21 mouse cellular contexts compared by ENCODE assay signal in the genomic region with DNA sequence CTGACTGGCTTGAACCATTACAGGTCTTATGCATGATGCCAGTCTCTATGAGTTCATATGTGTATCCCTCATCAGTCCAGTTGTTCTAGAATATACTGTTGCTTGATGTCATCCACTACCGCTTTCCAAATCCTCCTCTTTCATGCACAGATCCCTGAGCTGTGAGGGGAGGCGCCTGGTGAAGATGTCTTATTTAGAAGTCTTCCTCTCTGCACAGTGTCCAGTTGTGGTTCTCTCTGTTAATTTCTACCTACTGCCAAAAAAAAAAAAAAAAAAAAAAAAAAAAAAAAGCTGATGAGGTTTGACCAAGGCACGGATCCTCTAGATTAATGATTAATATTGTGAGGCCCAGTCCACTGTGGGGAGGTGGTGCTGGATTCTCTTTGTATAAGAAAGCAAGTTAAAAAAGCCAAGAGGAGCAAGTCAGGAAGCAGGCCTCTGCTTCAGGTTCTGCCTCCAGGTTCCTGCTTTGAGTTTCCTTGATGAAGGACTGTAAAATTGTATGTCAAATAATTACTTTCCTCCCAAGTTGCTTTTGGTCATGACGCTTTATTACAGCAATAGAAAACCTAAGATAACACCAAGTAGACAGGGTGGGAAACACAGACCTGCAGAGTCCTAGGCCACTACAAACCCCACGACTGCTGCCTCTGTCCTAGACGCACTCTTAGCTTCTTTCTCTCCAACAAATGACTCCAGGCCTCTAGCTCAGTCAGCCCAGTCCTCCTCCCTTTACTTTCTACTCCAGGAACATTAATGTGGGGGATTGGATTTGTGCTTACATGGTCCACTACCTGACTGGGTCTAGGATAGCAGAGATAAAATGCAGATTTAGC. TPM values are rescaled to one million over a fixed set of nuclear protein-coding genes. Genes with fewer than 3 reads are reported as not detected.
DNase-seq lines count a peak whose midpoint lies in the region; ATAC-seq and TF ChIP-seq lines count a peak whose summit lies in the region.
"Had no signal": no experiment of that assay in that cellular context is flagged by ENCODE, and none has a peak within 500 bp of the region (broad histone marks: within the 10 kb centered on the region; RNA-seq: fewer than 3 reads in every experiment).

No protein-coding gene starts in this region.

- no peak for TF ChIP-seq CTCF in MEL (IDR thresholded peaks at IDR 0.05 in 2 of 3, conservative IDR thresholded peaks at IDR 0.05 in 1 of 3; ENCODE audit: control insufficient read depth in 1 of 3, insufficient read depth in 1 of 3, low read depth in 2 of 3, low read length in 3 of 3, poor library complexity in 1 of 3, severe bottlenecking in 1 of 3)
- no peak for TF ChIP-seq CTCF in liver, embryonic 14.5 days (IDR thresholded peaks at IDR 0.05; ENCODE audit: low read depth)

- intact Hi-C loops in left cerebral cortex, postnatal 4 days (cut with DNase I): no loop called here

- no peak overlapping the region for H3K9ac ChIP-seq in MEL (ENCODE audit: control insufficient read depth, low read depth, low read length, poor library complexity, severe bottlenecking)
- no peak overlapping the region for H3K9ac ChIP-seq in intestine, embryonic 16.5 days (ENCODE audit: low read depth, low read length)
- no peak overlapping the region for H3K9ac ChIP-seq in kidney, embryonic 15.5 days
- no peak overlapping the region for H3K9ac ChIP-seq in liver, embryonic 14.5 days (replicated peaks)
- H3K9ac ChIP-seq: embryonic facial prominence, embryonic 15.5 days; hindbrain, embryonic 13.5 days; midbrain, embryonic 12.5 days; neural tube, embryonic 15.5 days had no signal

- DNase-seq in MEL (ENCODE audit: low read depth, low spot score): no peak
- no peak for DNase-seq in liver, embryonic 14.5 days (ENCODE audit: low read depth in 3 of 3, low spot score in 3 of 3)
- DNase-seq in left cerebral cortex, adult 11 months (ENCODE audit: low spot score): no peak
- no peak for DNase-seq in thymus, postnatal 10 days (ENCODE audit: low spot score in 2 of 2)
- no peak for DNase-seq in gastrocnemius, postnatal 25 days
- DNase-seq in left cerebral cortex, postnatal 4 days: no peak
- DNase-seq: B cell, adult 2 months; cerebellum, adult 9-11 months; embryo, embryonic 11 days; heart, postnatal 10 days; lung, adult 18-20 months; right cerebral cortex, postnatal 25 days had no signal

- H3K27me3 ChIP-seq in MEL (ENCODE audit: control insufficient read depth in 1 of 2, insufficient read depth in 2 of 2, low read length in 2 of 2): no peaks in the 10 kb centered on the region
- no peaks in the 10 kb centered on the region for H3K27me3 ChIP-seq in intestine, embryonic 16.5 days (replicated peaks; ENCODE audit: control insufficient read depth, insufficient read depth, low read length)
- H3K27me3 ChIP-seq in kidney, embryonic 15.5 days: no peaks in the 10 kb centered on the region
- H3K27me3 ChIP-seq in liver, embryonic 14.5 days (ENCODE audit: control insufficient read depth, insufficient read depth, low read length): no peaks in the 10 kb centered on the region
- H3K27me3 ChIP-seq: embryonic facial prominence, embryonic 15.5 days; hindbrain, embryonic 13.5 days; midbrain, embryonic 12.5 days; neural tube, embryonic 15.5 days had no signal

- no peak overlapping the region for H3K27ac ChIP-seq in MEL (ENCODE audit: control insufficient read depth, low read depth, low read length)
- peak overlapping the region; percentile 80 for H3K27ac ChIP-seq in intestine, embryonic 16.5 days (ENCODE audit: low read length)
- peak overlapping the region; percentile 86 for H3K27ac ChIP-seq in kidney, embryonic 15.5 days
- H3K27ac ChIP-seq in liver, embryonic 14.5 days: no peak overlapping the region
- H3K27ac ChIP-seq: embryonic facial prominence, embryonic 15.5 days; forebrain, embryonic 10.5 days; heart, embryonic 10.5 days; hindbrain, embryonic 13.5 days; midbrain, embryonic 12.5 days; neural tube, embryonic 15.5 days had no signal

- TF ChIP-seq POLR2A in MEL (IDR thresholded peaks at IDR 0.05; ENCODE audit: control insufficient read depth in 1 of 2, insufficient read depth in 1 of 2, low read depth in 1 of 2, low read length in 2 of 2, poor library complexity in 1 of 2): no peak

- no peak overlapping the region for H3K4me3 ChIP-seq in MEL (ENCODE audit: control insufficient read depth in 1 of 2, insufficient read depth in 1 of 2, low read depth in 2 of 2, low read length in 2 of 2)
- H3K4me3 ChIP-seq in intestine, embryonic 16.5 days (ENCODE audit: low read length): no peak overlapping the region
- no peak overlapping the region for H3K4me3 ChIP-seq in kidney, embryonic 15.5 days (replicated peaks)
- no peak overlapping the region for H3K4me3 ChIP-seq in liver, embryonic 14.5 days (ENCODE audit: insufficient read depth in 1 of 2, low read depth in 2 of 2, low read length in 2 of 2)
- H3K4me3 ChIP-seq: embryonic facial prominence, embryonic 15.5 days; forebrain, embryonic 10.5 days; heart, embryonic 10.5 days; hindbrain, embryonic 13.5 days; midbrain, embryonic 12.5 days; myocyte; neural tube, embryonic 15.5 days had no signal

- no peaks in the 10 kb centered on the region for H3K4me1 ChIP-seq in MEL (ENCODE audit: control insufficient read depth in 1 of 2, insufficient read depth in 2 of 2, low read length in 2 of 2)
- peaks cover 9% of the 10 kb centered on the region; the same call in 1 of the 2 replicates for H3K4me1 ChIP-seq in intestine, embryonic 16.5 days (ENCODE audit: control insufficient read depth, insufficient read depth, low read length)
- peaks cover 23% of the 10 kb centered on the region for H3K4me1 ChIP-seq in kidney, embryonic 15.5 days
- peaks cover 0 to 5% of the 10 kb centered on the region in 2 experiments; a peak in 2 of 4 replicates for H3K4me1 ChIP-seq in liver, embryonic 14.5 days (replicated peaks; ENCODE audit: control insufficient read depth in 2 of 2, insufficient read depth in 2 of 2, low read length in 1 of 2)
- H3K4me1 ChIP-seq: embryonic facial prominence, embryonic 15.5 days; neural tube, embryonic 15.5 days had no signal

- TF ChIP-seq EP300 in MEL (IDR thresholded peaks at IDR 0.05; ENCODE audit: low read depth in 1 of 2, low read length in 2 of 2): no peak
- TF ChIP-seq EP300 in liver, embryonic 14.5 days (IDR thresholded peaks at IDR 0.05; ENCODE audit: low read depth): no peak

- H3K79me2 ChIP-seq in MEL (ENCODE audit: control insufficient read depth, insufficient read depth, low read length, poor library complexity): no peaks in the 10 kb centered on the region

- peak overlapping the region; percentile 0; the same call in 1 of the 2 replicates for H3K4me2 ChIP-seq in intestine, embryonic 16.5 days (ENCODE audit: low read depth, low read length)
- H3K4me2 ChIP-seq in kidney, embryonic 15.5 days: 0 out of 2 replicates have a peak overlapping the region, but pooled peaks have one; percentile 2
- H3K4me2 ChIP-seq in liver, embryonic 14.5 days (ENCODE audit: low read depth): no peak overlapping the region
- H3K4me2 ChIP-seq: embryonic facial prominence, embryonic 15.5 days; hindbrain, embryonic 13.5 days; midbrain, embryonic 12.5 days; neural tube, embryonic 15.5 days had no signal

- no peak for TF ChIP-seq RAD21 in MEL (IDR thresholded peaks at IDR 0.05; ENCODE audit: low read depth, low read length)

- H3K9me3 ChIP-seq in MEL (replicated peaks; ENCODE audit: insufficient read depth, low read length): no peaks in the 10 kb centered on the region
- H3K9me3 ChIP-seq in intestine, embryonic 16.5 days (ENCODE audit: control insufficient read depth, low read length): no peaks in the 10 kb centered on the region
- no peaks in the 10 kb centered on the region for H3K9me3 ChIP-seq in kidney, embryonic 15.5 days (replicated peaks)
- H3K9me3 ChIP-seq in liver, embryonic 14.5 days (ENCODE audit: control insufficient read depth, low read length): no peaks in the 10 kb centered on the region
- H3K9me3 ChIP-seq: embryonic facial prominence, embryonic 15.5 days; forebrain, embryonic 10.5 days; heart, embryonic 10.5 days; hindbrain, embryonic 13.5 days; midbrain, embryonic 12.5 days; neural tube, embryonic 15.5 days had no signal

- WGBS in intestine, embryonic 16.5 days: 63% methylated on average over 6 of the region's 6 CpGs
- WGBS in kidney, embryonic 15.5 days: 71% methylated on average over 6 of the region's 6 CpGs
- 64% methylated on average over 6 of the region's 6 CpGs for WGBS in liver, embryonic 14.5 days (ENCODE audit: insufficient replicate concordance)

- H3K36me3 ChIP-seq in MEL (ENCODE audit: control insufficient read depth in 1 of 2, insufficient read depth in 2 of 2, low read length in 2 of 2): no peaks in the 10 kb centered on the region
- no peaks in the 10 kb centered on the region for H3K36me3 ChIP-seq in intestine, embryonic 16.5 days (ENCODE audit: control insufficient read depth, insufficient read depth, low read length)
- peaks cover 24% of the 10 kb centered on the region for H3K36me3 ChIP-seq in kidney, embryonic 15.5 days
- no peaks in the 10 kb centered on the region for H3K36me3 ChIP-seq in liver, embryonic 14.5 days (replicated peaks; ENCODE audit: control insufficient read depth, insufficient read depth, low read depth)
- H3K36me3 ChIP-seq: embryonic facial prominence, embryonic 15.5 days; neural tube, embryonic 15.5 days had no signal

- ATAC-seq in intestine, embryonic 16.5 days: peak; percentile 75
- ATAC-seq in kidney, embryonic 15.5 days (replicated peaks; ENCODE audit: low FRiP score): peak; percentile 68
- ATAC-seq in liver, embryonic 14.5 days (ENCODE audit: insufficient read depth): peak; percentile 35; the same call in 1 of the 2 replicates

TF ChIP-seq in MEL, 35 proteins besides CTCF, POLR2A, EP300 and RAD21:
- TF ChIP-seq ZNF384 (IDR thresholded peaks at IDR 0.05; ENCODE audit: low read depth, low read length) (peak; percentile 45), BHLHE40 (IDR thresholded peaks at IDR 0.05; ENCODE audit: borderline replicate concordance, low read depth, low read length) (no peak)

RNA-seq across cellular contexts. Expression of gene Epb41l5, which starts 11.4 kb away (rescaled TPM):
- total RNA-seq in MEL (2012; rRNA removed): 6.1 and 7.0 TPM in 2 replicates
- polyA plus RNA-seq in MEL (2012; ENCODE audit: insufficient read depth in 1 of 2, insufficient read length in 2 of 2, low read depth in 1 of 2, low replicate concordance in 2 of 2, missing spikeins in 1 of 2): 1 to 10 TPM in 1 of 2 experiments, not detected in 1; 8.8 TPM
- polyA plus RNA-seq in intestine, embryonic 16.5 days (2015; fragmentation: Nextera tagmentation; extraction: Ambion mirVana): 36.3 and 36.9 TPM in 2 replicates
- polyA plus RNA-seq in kidney, embryonic 15.5 days (2015; fragmentation: Nextera tagmentation; extraction: Ambion mirVana): 64.0 and 64.2 TPM in 2 replicates
- polyA plus RNA-seq in liver, embryonic 14.5 days (2012; rRNA removed): 4.0 and 6.4 TPM in 2 replicates
- polyA plus RNA-seq in liver, embryonic 14.5 days (2014; fragmentation: Nextera tagmentation; extraction: Ambion mirVana): 12.9 and 13.1 TPM in 2 replicates
- total RNA-seq in gastrocnemius, postnatal 25 days (2021): 1 to 10 TPM; 1.8 to 2.1 TPM
- 10 to 100 TPM; 10.5 to 11.5 TPM for total RNA-seq in left cerebral cortex, postnatal 4 days (2021)

Comparison
In these comparisons a context has a peak if more than half of its experiments do, and no peak if none do; other contexts are left out.
1. H3K27ac ChIP-seq: peak in intestine, embryonic 16.5 days (single experiment) and kidney, embryonic 15.5 days (single experiment); none in MEL (single experiment) and liver, embryonic 14.5 days (single experiment).
2. Peak in every context shown above with its lines, with median percentiles within 50 percentile points of each other: ATAC-seq.